Mouse (Mus musculus) stomach, postnatal 0 days (tissue): ENCODE measurements around the gene Tfb2m. TPM values are rescaled to one million over a fixed set of nuclear protein-coding genes. Genes with fewer than 3 reads are reported as not detected.

Experiments
- ATAC-seq: fragments of 200-750 bp; cut with Nextera tagmentation; 2 replicates; pipeline ENCODE4 v1.8.0; 2017; ENCODE audit not compliant: low FRiP score, low TSS enrichment
- DNase-seq: peaks from one replicate; pipeline ENCODE4 v3.0.0-alpha.2; 2016; ENCODE audit warnings: low spot score
- H3K27ac ChIP-seq: fragments of 300-500 bp; sonication (generic); replicated peaks from 2 replicates; pipeline ENCODE4 v1.5.1; 2014; ENCODE audit warnings: mild to moderate bottlenecking, control low read depth
- H3K27me3 ChIP-seq: fragments of 300-500 bp; sonication (generic); 2 replicates; pipeline ENCODE4 v1.6.1; 2014; ENCODE audit warnings: low read length; ENCODE audit not compliant: control insufficient read depth, insufficient read depth
- H3K36me3 ChIP-seq: fragments of 300-500 bp; sonication (generic); 2 replicates; pipeline ENCODE4 v1.6.1; 2014; ENCODE audit warnings: low read length, mixed read lengths; ENCODE audit not compliant: control insufficient read depth, insufficient read depth
- H3K4me1 ChIP-seq: fragments of 300-500 bp; sonication (generic); replicated peaks from 2 replicates; pipeline ENCODE4 v1.6.1; 2014; ENCODE audit warnings: antibody characterized with exemption; ENCODE audit not compliant: control insufficient read depth, insufficient read depth
- H3K4me2 ChIP-seq: fragments of 300-500 bp; sonication (generic); replicated peaks from 2 replicates; pipeline ENCODE4 v1.6.1; 2014; ENCODE audit warnings: low read depth, mild to moderate bottlenecking, control low read depth, moderate library complexity
- H3K4me3 ChIP-seq: fragments of 300-500 bp; sonication (generic); 2 replicates; pipeline ENCODE4 v1.5.1; 2014; ENCODE audit warnings: low read depth, low read length, control low read depth
- H3K9ac ChIP-seq: fragments of 300-500 bp; sonication (generic); 2 replicates; pipeline ENCODE4 v1.6.1; 2014; ENCODE audit warnings: mild to moderate bottlenecking, low read length, control low read depth, mixed read lengths
- H3K9me3 ChIP-seq: fragments of 300-500 bp; sonication (generic); 2 replicates; pipeline ENCODE4 v1.6.1; 2016; ENCODE audit warnings: low read length; ENCODE audit not compliant: control insufficient read depth
- CTCF ChIP-seq: IDR thresholded peaks from 2 replicates; pipeline ENCODE4 v1.5.1; 2016; ENCODE audit warnings: antibody characterized with exemption, low read depth, mild to moderate bottlenecking, moderate library complexity
- EP300 ChIP-seq: optimal IDR thresholded peaks from 2 replicates; pipeline ENCODE3; 2016; ENCODE audit warnings: antibody characterized with exemption
- WGBS: fragments of 180-500 bp; shearing (Covaris S2); extraction: QIAGEN DNeasy Blood & Tissue Kit; methylation state at CpG from one replicate; pipeline ENCODE4 v1.1.7; 2014; 5-methylcytosine and 5-hydroxymethylcytosine counted together
- polyA plus RNA-seq: library from polyadenylated mRNA; unstranded; fragments of >200 nt; fragmentation: Nextera tagmentation; extraction: Ambion mirVana; gene quantifications from 2 replicates; pipeline ENCODE4 v1.2.1, GENCODE M21; 2015

Tfb2m gene
- polyA plus RNA-seq, 1 experiment from 2014 or later = 28.7 TPM

DNA sequence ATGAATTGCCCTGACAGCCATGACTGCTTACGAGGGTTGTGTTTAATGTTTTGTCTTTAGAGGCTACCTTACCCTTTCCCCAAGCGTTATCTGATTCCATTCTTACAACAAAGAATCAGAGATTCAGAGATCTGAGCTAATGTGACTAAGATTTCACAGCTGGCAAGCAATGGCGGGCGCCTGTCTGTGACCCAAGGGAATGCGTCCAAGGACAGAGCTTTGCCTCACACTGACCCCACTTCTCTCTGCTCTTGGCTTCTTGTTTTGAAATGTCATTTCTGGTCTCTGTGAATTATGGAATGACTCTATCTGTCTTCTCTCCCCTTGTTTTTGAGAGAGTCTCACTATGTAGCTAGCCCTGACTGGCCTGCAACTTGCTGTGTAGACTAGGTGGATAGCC is 17.9 kb upstream of the Tfb2m start:
- ATAC-seq (no peak), DNase-seq (no peak)
- WGBS = 67% methylated on average over 5 of the region's 5 CpGs
- Histone ChIP-seq H3K27ac (no peak overlapping the region), H3K4me1 (no peaks in the 10 kb centered on the region), H3K9ac (no peak overlapping the region), H3K4me3 (no peak overlapping the region), H3K27me3 (no peaks in the 10 kb centered on the region), H3K4me2 (no peak overlapping the region), H3K36me3 (no peaks in the 10 kb centered on the region), H3K9me3 (no peaks in the 10 kb centered on the region)
- TF ChIP-seq CTCF (no peak), EP300 (no peak)

- Histone ChIP-seq H3K9me3 (no peaks in the 10 kb centered on the region), H3K4me3 (no peak overlapping the region), H3K4me2 (no peak overlapping the region), H3K36me3 (no peaks in the 10 kb centered on the region), H3K9ac (no peak overlapping the region), H3K4me1 (no peaks in the 10 kb centered on the region), H3K27ac (no peak overlapping the region), H3K27me3 (no peaks in the 10 kb centered on the region)
- WGBS = 86% methylated on average over 4 of the region's 4 CpGs
- TF ChIP-seq EP300 = no peak
- TF ChIP-seq CTCF = no peak
- ATAC-seq = no peak
- no peak for DNase-seq
Observed at GRCm38 (mm10) chr1:179563211-179563610, 17.1 kb upstream of the Tfb2m start.

DNA sequence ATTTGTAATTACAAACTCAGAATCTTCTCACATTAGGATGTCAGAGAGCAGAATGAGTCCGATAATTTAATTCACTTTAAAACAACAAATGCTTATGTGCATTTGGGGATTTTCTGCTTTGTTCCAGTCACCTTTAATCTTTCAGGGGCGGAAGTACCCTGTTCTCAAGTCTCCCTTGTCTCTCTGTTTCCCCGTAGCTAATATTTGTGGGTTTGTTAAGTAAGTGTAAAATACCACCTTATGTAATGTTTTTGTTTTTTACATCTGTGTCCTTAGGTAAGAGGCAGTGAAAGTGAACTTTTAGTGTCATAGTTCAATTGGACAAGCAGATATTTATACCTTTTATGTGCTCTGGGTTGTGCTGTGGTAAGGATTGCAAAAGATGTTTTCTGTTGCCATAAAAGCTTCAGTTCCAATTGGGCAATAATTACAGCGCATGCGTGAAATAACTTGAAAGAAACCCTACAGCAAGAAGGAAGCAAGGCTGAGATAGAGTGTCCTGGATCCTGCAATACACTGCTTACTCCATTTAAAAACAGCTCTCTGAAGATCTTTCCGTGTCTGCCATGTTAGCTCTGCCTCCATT is 14.9 kb upstream of the Tfb2m start:
- 86% methylated on average over 6 of the region's 6 CpGs for WGBS
- Histone ChIP-seq H3K27me3 (no peaks in the 10 kb centered on the region), H3K4me2 (no peak overlapping the region), H3K9ac (no peak overlapping the region), H3K9me3 (no peaks in the 10 kb centered on the region), H3K36me3 (no peaks in the 10 kb centered on the region), H3K4me3 (no peak overlapping the region), H3K4me1 (no peaks in the 10 kb centered on the region), H3K27ac (no peak overlapping the region)
- no peak for TF ChIP-seq EP300
- TF ChIP-seq CTCF = no peak
- DNase-seq (no peak), ATAC-seq (no peak)

DNA sequence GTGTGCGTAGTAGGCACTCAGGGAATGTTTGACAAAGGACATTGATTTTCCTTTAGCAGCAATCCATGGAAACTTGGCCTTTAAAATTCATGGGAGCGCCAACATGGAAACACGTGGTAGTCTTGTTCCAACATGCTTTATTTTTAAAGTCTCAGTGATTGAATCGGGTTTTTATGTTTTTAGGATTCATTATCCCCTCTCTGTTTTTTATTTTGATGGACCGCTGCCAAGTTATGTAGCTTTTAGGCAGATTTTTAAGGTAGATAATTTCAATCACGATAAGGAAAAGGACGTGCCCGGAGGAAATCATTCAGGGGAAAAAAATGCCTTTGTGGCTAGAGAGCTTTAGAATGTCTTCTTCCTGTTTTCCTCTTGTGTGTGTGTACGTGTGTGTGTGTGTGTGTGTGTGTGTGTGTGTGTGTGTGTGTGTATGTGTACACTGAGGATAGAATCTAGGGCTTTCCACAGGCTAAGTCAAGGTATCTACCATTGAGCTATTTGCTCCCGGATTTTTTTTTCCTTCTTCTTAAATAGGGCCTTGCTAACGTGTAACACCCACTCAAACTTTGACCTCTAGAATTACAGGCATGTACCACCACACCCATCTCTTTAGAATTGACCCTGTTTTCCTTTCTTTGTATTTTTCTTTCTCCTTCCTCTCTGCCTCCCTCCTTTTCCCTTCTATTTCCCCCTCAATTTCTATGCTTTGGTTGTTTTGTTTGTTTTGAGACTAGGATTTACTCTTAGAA is 13.6 kb upstream of the Tfb2m start:
- TF ChIP-seq EP300 (no peak), CTCF (no peak)
- H3K27ac ChIP-seq = peak overlapping the region; percentile 13; the same call in 1 of the 2 replicates
- H3K9me3 ChIP-seq = no peaks in the 10 kb centered on the region
- H3K36me3 ChIP-seq = no peaks in the 10 kb centered on the region
- DNase-seq (no peak), ATAC-seq (no peak)
- H3K4me2 ChIP-seq = no peak overlapping the region
- H3K4me1 ChIP-seq = no peaks in the 10 kb centered on the region
- no peaks in the 10 kb centered on the region for H3K27me3 ChIP-seq
- no peak overlapping the region for H3K9ac ChIP-seq
- H3K4me3 ChIP-seq = no peak overlapping the region
- WGBS = 46% methylated on average over 11 of the region's 11 CpGs

GRCm38 (mm10) chr1:179556921-179557320 is 10.9 kb upstream of the Tfb2m start:
- TF ChIP-seq EP300 (no peak), CTCF (no peak)
- no peak overlapping the region for H3K4me2 ChIP-seq
- no peaks in the 10 kb centered on the region for H3K9me3 ChIP-seq
- WGBS = 85% methylated on average over 3 of the region's 3 CpGs
- ATAC-seq = no peak
- no peak overlapping the region for H3K27ac ChIP-seq
- H3K4me3 ChIP-seq = no peak overlapping the region
- H3K36me3 ChIP-seq = no peaks in the 10 kb centered on the region
- DNase-seq = no peak
- no peak overlapping the region for H3K9ac ChIP-seq
- H3K27me3 ChIP-seq = no peaks in the 10 kb centered on the region
- 0 out of 2 replicates have a peak, but pooled peaks cover 4% of the 10 kb centered on the region for H3K4me1 ChIP-seq

DNA sequence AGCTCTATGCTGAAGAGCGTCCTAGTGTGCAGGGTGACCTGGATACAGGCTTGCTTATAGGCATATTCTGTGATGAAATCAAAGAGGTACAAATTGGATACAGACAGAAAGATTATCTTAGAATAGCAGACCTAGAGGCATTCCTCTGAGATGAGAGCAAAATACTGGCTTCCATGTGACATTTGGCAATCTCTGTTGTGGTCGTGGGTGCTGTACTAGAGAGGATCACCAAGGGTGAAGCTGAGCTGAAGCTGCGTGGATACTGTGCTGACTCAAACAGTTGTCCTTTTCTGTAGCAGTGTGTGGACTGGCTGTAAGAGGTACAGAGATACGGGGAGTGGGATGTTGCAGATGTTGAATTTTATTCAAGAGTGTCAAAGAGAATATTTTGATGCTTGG is 7.9 kb upstream of the Tfb2m start:
- Histone ChIP-seq H3K9ac (no peak overlapping the region), H3K4me1 (0 out of 2 replicates have a peak, but pooled peaks cover 4% of the 10 kb centered on the region), H3K36me3 (no peaks in the 10 kb centered on the region), H3K9me3 (no peaks in the 10 kb centered on the region), H3K4me2 (no peak overlapping the region), H3K27me3 (no peaks in the 10 kb centered on the region), H3K4me3 (no peak overlapping the region), H3K27ac (no peak overlapping the region)
- DNase-seq = no peak
- ATAC-seq = no peak
- 70% methylated on average over 4 of the region's 4 CpGs for WGBS
- TF ChIP-seq EP300 (no peak), CTCF (no peak)
